Mouse (Mus musculus) neural tube, embryonic 15.5 days (tissue): ENCODE data around the gene Soat2. TPM values are rescaled to one million over a fixed set of nuclear protein-coding genes. Genes with fewer than 3 reads are reported as not detected.

Source experiments
- polyA plus RNA-seq: library from polyadenylated mRNA; unstranded; fragments of >200 nt; fragmentation: Nextera tagmentation; extraction: Ambion mirVana; gene quantifications from 2 replicates; pipeline ENCODE4 v1.2.1, GENCODE M21; 2015

The Soat2 gene
- polyA plus RNA-seq, 1 experiment from 2014 or later, result 0.06 TPM

Other genes starting within 250 kb of the Soat2 start
- 2.8 and 3.4 TPM in 2 replicates for gene Krt4, start 225.8 kb upstream of the Soat2 start, polyA plus RNA-seq
- gene Krt79, start 210.2 kb upstream of the Soat2 start, polyA plus RNA-seq, result 0.23 and 0.27 TPM in 2 replicates
- gene Krt78, start 196.2 kb upstream of the Soat2 start, polyA plus RNA-seq, result 0.05 TPM in 2 replicates
- 2.2 and 297 TPM in 2 replicates for gene Krt8, start 146.0 kb upstream of the Soat2 start, polyA plus RNA-seq
- gene Krt18, start 122.3 kb upstream of the Soat2 start, polyA plus RNA-seq, result 1.9 and 300 TPM in 2 replicates
- gene Eif4b, start 76.8 kb upstream of the Soat2 start, polyA plus RNA-seq, result 72.6 and 87.1 TPM in 2 replicates
- gene Tns2, start 50.1 kb upstream of the Soat2 start, polyA plus RNA-seq, result 9.8 and 13.7 TPM in 2 replicates
- 83.6 and 96.0 TPM in 2 replicates for gene Spryd3, start 14.3 kb upstream of the Soat2 start, polyA plus RNA-seq
- 3.2 and 3.5 TPM in 2 replicates for gene Igfbp6, start 6.2 kb upstream of the Soat2 start, polyA plus RNA-seq
- gene Zfp740, start 52.7 kb downstream of the Soat2 start, polyA plus RNA-seq, result 45.1 and 48.7 TPM in 2 replicates
- gene Csad, start 54.2 kb downstream of the Soat2 start, polyA plus RNA-seq, result 33.6 and 43.7 TPM in 2 replicates
- 1.1 and 11.0 TPM in 2 replicates for gene Itgb7, start 81.4 kb downstream of the Soat2 start, polyA plus RNA-seq
- 7.8 and 11.9 TPM in 2 replicates for gene Rarg, start 107.0 kb downstream of the Soat2 start, polyA plus RNA-seq
- 0.09 TPM in 1 of 2 replicates, not detected in the other for gene Gm9918, start 120.0 kb downstream of the Soat2 start, polyA plus RNA-seq
- 59.5 and 62.7 TPM in 2 replicates for gene Mfsd5, start 128.9 kb downstream of the Soat2 start, polyA plus RNA-seq
- 2.8 and 6.3 TPM in 2 replicates for gene Espl1, start 145.7 kb downstream of the Soat2 start, polyA plus RNA-seq
- 427 and 485 TPM in 2 replicates for gene Pfdn5, start 175.6 kb downstream of the Soat2 start, polyA plus RNA-seq
- 83.7 and 96.4 TPM in 2 replicates for gene Myg1, start 181.2 kb downstream of the Soat2 start, polyA plus RNA-seq
- 30.4 and 49.7 TPM in 2 replicates for gene Aaas, start 200.2 kb downstream of the Soat2 start, polyA plus RNA-seq
- gene Sp7, start 216.7 kb downstream of the Soat2 start, polyA plus RNA-seq, result 0.88 and 0.95 TPM in 2 replicates